ENCODE assay signal across 10 mouse cellular contexts in genomic region chr19:30124999-30125669, GRCm38 (mm10). TPM values are rescaled to one million over a fixed set of nuclear protein-coding genes. Genes with fewer than 3 reads are reported as not detected.
DNase-seq lines count a peak whose midpoint lies in the region; ATAC-seq and TF ChIP-seq lines count a peak whose summit lies in the region.
"Had no signal": no experiment of that assay in that cellular context is flagged by ENCODE, and none has a peak within 500 bp of the region (broad histone marks: within the 10 kb centered on the region; RNA-seq: fewer than 3 reads in every experiment).

No protein-coding gene starts in this region.

- H3K4me3 ChIP-seq in intestine, embryonic 15.5 days (replicated peaks): no peak overlapping the region
- no peak overlapping the region for H3K4me3 ChIP-seq in embryonic facial prominence, embryonic 10.5 days
- H3K4me3 ChIP-seq: limb, embryonic 13.5 days had no signal

- H3K4me1 ChIP-seq in intestine, embryonic 15.5 days (replicated peaks): no peaks in the 10 kb centered on the region
- H3K4me1 ChIP-seq in embryonic facial prominence, embryonic 10.5 days: no peaks in the 10 kb centered on the region
- H3K4me1 ChIP-seq: limb, embryonic 13.5 days had no signal

- no peak for TF ChIP-seq CTCF in brain, embryonic 14.5 days (IDR thresholded peaks at IDR 0.05; ENCODE audit: borderline replicate concordance, extremely low read depth, insufficient read depth, insufficient read length)

- no peak for TF ChIP-seq POLR2A in brain, embryonic 14.5 days (IDR thresholded peaks at IDR 0.05; ENCODE audit: borderline replicate concordance, extremely low read depth, insufficient read depth, insufficient read length, poor library complexity, severe bottlenecking)

- WGBS in intestine, embryonic 15.5 days: 57% methylated on average over 7 of the region's 7 CpGs
- WGBS in embryonic facial prominence, embryonic 10.5 days: 82% methylated on average over 7 of the region's 7 CpGs

- no peak overlapping the region for H3K9ac ChIP-seq in intestine, embryonic 15.5 days
- H3K9ac ChIP-seq: limb, embryonic 13.5 days had no signal

- peak; percentile 92 for DNase-seq in heart, adult 11 months
- DNase-seq in heart, postnatal 14 days: no peak
- peak; percentile 63 for DNase-seq in 3T3-L1 (ENCODE audit: low read depth, low spot score)
- peak; percentile 75 for DNase-seq in brain, embryonic 14.5 days (ENCODE audit: low read depth)
- no peak for DNase-seq in embryonic facial prominence, embryonic 10.5 days (ENCODE audit: low spot score)
- no peak for DNase-seq in right cerebral cortex, postnatal 25 days
- DNase-seq in ovary, postnatal 10 days (ENCODE audit: low spot score): no peak
- DNase-seq: cerebellum, postnatal 10 days had no signal

- no peak overlapping the region for H3K27ac ChIP-seq in intestine, embryonic 15.5 days
- no peak overlapping the region for H3K27ac ChIP-seq in embryonic facial prominence, embryonic 10.5 days (replicated peaks)
- H3K27ac ChIP-seq: limb, embryonic 13.5 days had no signal

- no peaks in the 10 kb centered on the region for H3K9me3 ChIP-seq in intestine, embryonic 15.5 days
- H3K9me3 ChIP-seq in embryonic facial prominence, embryonic 10.5 days: no peaks in the 10 kb centered on the region
- H3K9me3 ChIP-seq: limb, embryonic 13.5 days had no signal

- no peaks in the 10 kb centered on the region for H3K36me3 ChIP-seq in intestine, embryonic 15.5 days
- H3K36me3 ChIP-seq in embryonic facial prominence, embryonic 10.5 days (replicated peaks): peaks cover 24% of the 10 kb centered on the region
- H3K36me3 ChIP-seq: limb, embryonic 13.5 days had no signal

- no peaks in the 10 kb centered on the region for H3K27me3 ChIP-seq in intestine, embryonic 15.5 days (replicated peaks)
- H3K27me3 ChIP-seq in embryonic facial prominence, embryonic 10.5 days (replicated peaks; ENCODE audit: low read depth, poor library complexity, severe bottlenecking): no peaks in the 10 kb centered on the region
- H3K27me3 ChIP-seq: limb, embryonic 13.5 days had no signal

- ATAC-seq in intestine, embryonic 15.5 days: peak; percentile 72; the same call in 1 of the 2 replicates

- intact Hi-C loops in heart, postnatal 14 days (cut with DNase I): loop anchor here (10.0 kb wide), 1 partner anchor 140 kb away; no protein-coding TSS in a partner anchor

- H3K4me2 ChIP-seq in intestine, embryonic 15.5 days (replicated peaks): no peak overlapping the region
- H3K4me2 ChIP-seq: limb, embryonic 13.5 days had no signal

RNA-seq across cellular contexts. Expression of gene Gldc, which starts 50.1 kb away (rescaled TPM):
- total RNA-seq in heart, postnatal 14 days (2021): under 1 TPM; 0.14 to 0.15 TPM
- 13.7 and 18.0 TPM in 2 replicates for polyA plus RNA-seq in brain, embryonic 14.5 days (2012; rRNA removed)
- polyA plus RNA-seq in intestine, embryonic 15.5 days (2015; fragmentation: Nextera tagmentation; extraction: Ambion mirVana): 1.8 TPM in 2 replicates
- polyA plus RNA-seq in embryonic facial prominence, embryonic 10.5 days (2016; fragmentation: Nextera tagmentation; extraction: Ambion mirVana): 14.6 and 17.2 TPM in 2 replicates

Comparison
In these comparisons a context has a peak if more than half of its experiments do, and no peak if none do; other contexts are left out.
1. DNase-seq: peak in heart, adult 11 months (single experiment), 3T3-L1 (single experiment) and brain, embryonic 14.5 days (single experiment); none in heart, postnatal 14 days (0 of 2), embryonic facial prominence, embryonic 10.5 days (single experiment), right cerebral cortex, postnatal 25 days (single experiment) and ovary, postnatal 10 days (single experiment).